Mouse (Mus musculus) C2C12 (cell line): ENCODE data around the gene Lcp2. TPM values are rescaled to one million over a fixed set of nuclear protein-coding genes. Genes with fewer than 3 reads are reported as not detected.

Experiments used
- H3K27me3 ChIP-seq: one replicate; pipeline ENCODE4 v1.6.1; 2011; ENCODE audit not compliant: control insufficient read depth, insufficient read depth, insufficient read length
- H3K36me3 ChIP-seq: one replicate; pipeline ENCODE4 v1.6.1; 2011; ENCODE audit not compliant: control insufficient read depth, insufficient read depth
- H3K4me3 ChIP-seq: one replicate; pipeline ENCODE4 v1.5.1; 2011; ENCODE audit warnings: mild to moderate bottlenecking, control low read depth; ENCODE audit not compliant: poor library complexity, insufficient read depth, severe bottlenecking
- H3K79me2 ChIP-seq: one replicate; pipeline ENCODE4 v1.6.1; 2011; ENCODE audit not compliant: control insufficient read depth, insufficient read depth
- H3K79me3 ChIP-seq: one replicate; pipeline ENCODE4 v1.6.1; 2011; ENCODE audit warnings: low read depth, control low read depth
- H3ac ChIP-seq: one replicate; pipeline ENCODE3; 2011; ENCODE audit warnings: low read depth; ENCODE audit not compliant: control insufficient read depth, insufficient read length
- CEBPB ChIP-seq: IDR thresholded peaks from one replicate; pipeline ENCODE4 v1.6.1; 2011; ENCODE audit warnings: low read depth, mild to moderate bottlenecking, control low read depth, moderate library complexity
- CTCF ChIP-seq: IDR thresholded peaks from one replicate; pipeline ENCODE4 v1.5.1; 2011; ENCODE audit not compliant: control insufficient read depth, insufficient read depth, insufficient read length
- FOSL1 ChIP-seq: IDR thresholded peaks from one replicate; pipeline ENCODE4 v1.8.0; 2011; ENCODE audit warnings: mild to moderate bottlenecking, low read length; ENCODE audit not compliant: poor library complexity, insufficient read depth, severe bottlenecking
- MAX ChIP-seq: IDR thresholded peaks from one replicate; pipeline ENCODE4 v1.6.1; 2011; ENCODE audit warnings: mild to moderate bottlenecking, control low read depth
- MYOD1 ChIP-seq: IDR thresholded peaks from one replicate; pipeline ENCODE4 v1.6.1; 2011; ENCODE audit warnings: low read depth; ENCODE audit not compliant: control insufficient read depth, insufficient read length
- MYOG ChIP-seq: IDR thresholded peaks from one replicate; pipeline ENCODE4 v1.6.1; 2011; ENCODE audit not compliant: control insufficient read depth, insufficient read length; ENCODE audit errors: extremely low read depth
- USF1 ChIP-seq: IDR thresholded peaks from one replicate; pipeline ENCODE4 v1.6.1; 2011; ENCODE audit warnings: low read depth, mild to moderate bottlenecking, control low read depth, moderate library complexity
- polyA plus RNA-seq: library from polyadenylated mRNA; unstranded; fragments of >200 nt; fragmentation: generic; extraction: Trizol; gene quantifications from one replicate; pipeline ENCODE4 v1.2.1, GENCODE M21; 2012; ENCODE audit warnings: missing spikeins

Lcp2 gene
- polyA plus RNA-seq, 1 experiment = not detected

- H3K79me3 ChIP-seq = no peaks in the 10 kb centered on the region
- H3K36me3 ChIP-seq = no peaks in the 10 kb centered on the region
- H3ac ChIP-seq = no peak overlapping the region
- H3K79me2 ChIP-seq = no peaks in the 10 kb centered on the region
- no peak overlapping the region for H3K4me3 ChIP-seq
- TF ChIP-seq MAX (no peak), MYOD1 (no peak), CTCF (no peak), MYOG (no peak), FOSL1 (no peak), USF1 (no peak), CEBPB (no peak)
- no peaks in the 10 kb centered on the region for H3K27me3 ChIP-seq
Measured at GRCm38 (mm10) chr11:34063702-34064485, 17.2 kb downstream of the Lcp2 start.

- TF ChIP-seq CTCF = no peak
- no peak for TF ChIP-seq CEBPB
Measured at GRCm38 (mm10) chr11:34070596-34070995, 23.9 kb downstream of the Lcp2 start.

GRCm38 (mm10) chr11:34072309-34072708 lies 25.6 kb downstream of the Lcp2 start:
- H3K79me3 ChIP-seq = no peaks in the 10 kb centered on the region
- H3ac ChIP-seq = no peak overlapping the region
- TF ChIP-seq MAX = no peak
- TF ChIP-seq CTCF = no peak
- TF ChIP-seq CEBPB = no peak
- TF ChIP-seq USF1 = no peak
- TF ChIP-seq FOSL1 = no peak
- TF ChIP-seq MYOD1 = no peak
- TF ChIP-seq MYOG = no peak
- H3K4me3 ChIP-seq = no peak overlapping the region
- H3K36me3 ChIP-seq = no peaks in the 10 kb centered on the region
- no peaks in the 10 kb centered on the region for H3K79me2 ChIP-seq
- no peaks in the 10 kb centered on the region for H3K27me3 ChIP-seq

More at GRCm38 (mm10) chr11:34070596-34070995, 23.9 kb downstream of the Lcp2 start:
- Histone ChIP-seq H3K4me3 (no peak overlapping the region), H3K79me2 (no peaks in the 10 kb centered on the region), H3ac (no peak overlapping the region), H3K36me3 (no peaks in the 10 kb centered on the region), H3K79me3 (no peaks in the 10 kb centered on the region), H3K27me3 (no peaks in the 10 kb centered on the region)

GRCm38 (mm10) chr11:34073776-34074175 lies 27.1 kb downstream of the Lcp2 start:
- H3K27me3 ChIP-seq = no peaks in the 10 kb centered on the region
- H3K4me3 ChIP-seq = no peak overlapping the region
- no peaks in the 10 kb centered on the region for H3K79me2 ChIP-seq
- no peak overlapping the region for H3ac ChIP-seq
- H3K79me3 ChIP-seq = no peaks in the 10 kb centered on the region
- no peaks in the 10 kb centered on the region for H3K36me3 ChIP-seq
- TF ChIP-seq MYOD1 (no peak), CTCF (no peak), FOSL1 (no peak), USF1 (no peak), MAX (no peak), CEBPB (no peak), MYOG (no peak)

GRCm38 (mm10) chr11:34077870-34078269 lies 31.1 kb downstream of the Lcp2 start:
- Histone ChIP-seq H3K79me3 (no peaks in the 10 kb centered on the region), H3ac (no peak overlapping the region), H3K4me3 (no peak overlapping the region), H3K36me3 (no peaks in the 10 kb centered on the region), H3K27me3 (no peaks in the 10 kb centered on the region), H3K79me2 (no peaks in the 10 kb centered on the region)
- no peak for TF ChIP-seq CEBPB
- TF ChIP-seq MYOG = no peak
- TF ChIP-seq CTCF = no peak
- no peak for TF ChIP-seq USF1
- TF ChIP-seq MAX = no peak
- no peak for TF ChIP-seq MYOD1
- no peak for TF ChIP-seq FOSL1
